Mouse (Mus musculus) skeletal muscle tissue, postnatal 0 days (tissue): Measurements from ENCODE around the gene Lce3e. TPM values are rescaled to one million over a fixed set of nuclear protein-coding genes. Genes with fewer than 3 reads are reported as not detected.

Source experiments
- polyA plus RNA-seq: library from polyadenylated mRNA; unstranded; fragments of >200 nt; fragmentation: Nextera tagmentation; extraction: Ambion mirVana; gene quantifications from 2 replicates; pipeline ENCODE4 v1.2.1, GENCODE M21; 2015

Lce3e gene
- polyA plus RNA-seq: 0.35 TPM in 1 of 2 replicates, not detected in the other

DNA sequence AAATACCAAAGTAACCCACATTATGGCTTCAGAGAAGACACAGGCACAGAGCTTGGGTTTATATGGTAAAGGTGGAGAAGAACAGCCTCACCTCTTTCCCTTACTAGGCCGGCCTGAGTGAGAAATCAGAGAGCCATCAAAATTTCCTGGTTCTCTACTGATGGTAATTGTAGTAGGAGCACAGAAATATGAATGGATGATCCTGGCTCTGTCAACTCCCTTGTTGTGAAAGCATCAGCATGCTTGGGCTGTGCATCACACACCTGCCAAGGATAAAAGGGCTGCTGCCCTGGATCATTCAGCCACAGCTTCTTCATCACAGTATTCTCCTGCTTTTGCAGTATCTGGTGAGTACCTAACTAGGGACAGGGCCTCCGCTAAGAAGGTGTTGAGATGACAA, at the start of gene Lce3e:
Gene Lce3e (plus strand): TSS at position 301 of the 400 bp plus-strand sequence.

DNA sequence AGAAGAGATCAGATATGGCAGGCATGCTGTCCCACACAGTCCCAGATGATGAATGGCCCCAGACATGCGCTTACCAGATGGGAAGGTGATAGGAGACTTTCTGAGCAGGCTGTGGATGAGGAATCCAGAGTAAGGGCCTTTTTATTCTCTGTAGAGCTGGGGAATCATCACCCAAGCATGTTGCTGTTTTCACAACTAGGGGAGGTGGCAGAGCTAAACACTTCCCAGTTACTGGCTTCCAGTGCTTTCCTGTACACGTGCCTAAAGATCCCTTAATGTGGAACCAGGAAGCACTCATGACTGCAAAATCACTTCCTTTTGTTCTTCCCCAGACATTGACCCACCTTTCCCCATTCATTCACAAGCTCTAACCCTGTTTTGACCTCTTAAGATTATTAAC, 40.7 kb upstream of the Lce3e start, which contains the start of gene Lce3a:
Gene Lce3a (minus strand): TSS at position 101 of the 400 bp plus-strand sequence.

DNA sequence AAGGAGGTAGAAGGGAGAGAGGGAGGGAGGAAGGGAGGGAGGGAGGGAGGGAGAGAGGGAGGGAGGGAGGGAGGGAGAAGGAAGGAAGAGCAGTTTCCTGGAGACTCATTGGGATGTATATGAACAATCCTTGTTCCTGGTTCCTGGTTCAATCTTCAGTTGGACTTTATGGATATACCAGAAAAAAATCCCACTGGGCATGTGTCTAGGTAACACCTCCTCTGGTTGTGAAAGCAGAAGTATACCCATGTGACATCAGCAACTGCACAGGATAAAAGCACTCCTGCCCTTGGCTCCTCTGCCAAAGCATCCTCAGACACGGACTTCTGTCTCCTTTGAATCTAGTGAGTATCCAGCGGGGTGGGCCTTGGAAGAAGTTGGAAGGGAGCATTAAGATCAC, 34.2 kb upstream of the Lce3e start, which contains the start of gene Lce3b:
Gene Lce3b (plus strand): TSS at position 301 of the 400 bp plus-strand sequence.

DNA sequence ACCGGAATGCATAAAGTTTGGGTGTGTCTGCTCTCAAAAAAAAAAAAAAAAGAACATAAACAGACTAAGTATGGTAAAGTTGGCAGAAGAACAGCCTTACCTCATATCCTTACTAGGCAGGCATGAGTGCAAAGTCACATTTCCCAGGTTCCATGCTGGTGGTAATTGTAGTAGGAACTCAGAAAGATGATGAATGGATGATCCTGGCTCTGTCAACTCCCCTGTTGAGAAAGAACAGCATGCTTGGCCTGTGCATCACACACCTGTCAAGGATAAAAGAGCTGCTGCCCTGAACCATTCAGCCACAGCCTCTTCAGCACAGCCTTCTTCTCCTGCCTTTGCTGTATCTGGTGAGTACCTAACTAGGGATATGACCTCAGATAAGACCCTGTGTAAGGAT, 22.7 kb upstream of the Lce3e start, which contains the start of gene Lce3c:
Gene Lce3c (plus strand): TSS at position 301 of the 400 bp plus-strand sequence.

DNA sequence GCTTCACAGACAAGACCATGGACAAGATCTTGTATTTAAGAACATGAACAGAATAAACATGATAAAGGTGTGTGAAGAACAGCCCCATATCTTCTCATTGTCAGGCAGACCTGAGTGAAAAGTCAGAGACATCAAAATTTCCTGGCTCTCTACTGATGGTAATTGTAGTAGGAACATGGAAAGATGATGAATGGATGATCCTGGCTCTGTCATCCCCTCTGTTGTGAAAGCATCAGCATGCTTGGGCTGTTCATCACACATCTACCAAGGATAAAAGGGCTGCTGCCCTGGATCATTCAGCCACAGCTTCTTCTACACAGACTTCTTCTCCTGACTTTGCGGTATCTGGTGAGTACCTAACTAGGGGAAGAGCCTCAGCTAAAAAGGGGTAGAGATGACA, 9.8 kb upstream of the Lce3e start, which contains the start of gene Lce3d:
Gene Lce3d (plus strand): TSS at position 301 of the 400 bp plus-strand sequence.

DNA sequence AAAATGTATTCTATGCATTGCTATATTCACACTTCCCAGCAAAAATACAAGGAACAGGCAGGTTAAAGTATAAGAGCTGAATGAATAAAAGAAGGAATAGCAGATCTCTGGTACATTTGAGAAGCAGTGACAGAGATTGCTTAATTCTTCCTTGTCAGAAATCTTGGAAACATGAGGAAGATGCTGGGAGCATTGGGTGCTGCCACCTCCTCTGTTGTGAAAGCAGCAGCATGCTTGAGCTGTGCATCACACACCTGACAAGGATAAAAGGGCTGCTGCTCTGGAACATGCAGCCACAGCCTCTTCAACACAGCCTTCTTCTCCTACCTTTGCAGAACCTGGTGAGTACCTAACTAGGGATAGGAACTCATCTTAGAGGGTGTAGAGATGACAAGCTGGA, 25.1 kb downstream of the Lce3e start, which contains the start of gene Lce3f:
Gene Lce3f (plus strand): TSS at position 301 of the 400 bp plus-strand sequence.

DNA sequence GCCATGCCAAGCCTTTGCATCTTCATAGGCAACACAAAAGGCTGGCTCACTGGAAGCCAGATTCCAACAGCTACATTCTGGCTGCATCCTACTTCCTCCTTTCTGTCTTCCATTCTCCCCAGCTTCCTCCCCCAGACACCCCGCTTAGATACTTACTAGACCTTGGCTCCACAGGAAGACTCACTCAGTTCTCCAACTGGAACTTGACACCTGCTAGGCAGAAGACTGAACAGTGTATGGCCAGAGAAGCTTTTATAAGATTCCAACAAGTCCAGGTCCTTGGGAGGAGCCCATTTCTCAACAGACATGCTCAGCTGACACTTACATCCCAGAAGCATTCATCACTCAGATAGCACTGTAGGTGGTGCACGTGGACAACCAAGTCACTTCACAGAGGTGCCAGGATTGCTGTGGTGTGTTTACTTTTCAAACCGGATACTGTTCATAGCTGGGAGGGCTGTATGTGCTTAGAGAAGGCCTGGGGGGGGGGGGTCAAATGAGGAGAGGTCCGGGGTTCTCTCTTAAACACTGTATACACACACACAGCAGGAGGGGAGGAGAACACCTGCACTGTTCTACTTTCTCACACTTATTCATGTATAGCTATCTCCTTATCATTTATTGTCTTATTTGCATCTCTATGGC, 48.7 kb downstream of the Lce3e start, which contains the start of gene Crct1:
Gene Crct1 (minus strand): TSS at position 228 of the 645 bp plus-strand sequence.

Other genes with a start within 250 kb of the Lce3e start
- 9.6 TPM in 1 of 2 replicates, not detected in the other for gene Lce1f, start 246.7 kb upstream of the Lce3e start, polyA plus RNA-seq
- not detected in 2 replicates for gene Gm38119, start 228.0 kb upstream of the Lce3e start, polyA plus RNA-seq
- 5.5 TPM in 1 of 2 replicates, not detected in the other for gene Lce1g, start 214.7 kb upstream of the Lce3e start, polyA plus RNA-seq
- gene Lce1h, start 202.0 kb upstream of the Lce3e start, polyA plus RNA-seq: 5.9 TPM in 1 of 2 replicates, not detected in the other
- gene Lce1i, start 188.2 kb upstream of the Lce3e start, polyA plus RNA-seq: 12.5 TPM in 1 of 2 replicates, not detected in the other
- 3.5 TPM in 1 of 2 replicates, not detected in the other for gene Lce1j, start 176.5 kb upstream of the Lce3e start, polyA plus RNA-seq
- gene Lce1k, start 159.2 kb upstream of the Lce3e start, polyA plus RNA-seq: 2.4 TPM in 1 of 2 replicates, not detected in the other
- gene Kprp, start 139.8 kb upstream of the Lce3e start, polyA plus RNA-seq: 3.5 TPM in 1 of 2 replicates, not detected in the other
- gene Lce1l, start 115.8 kb upstream of the Lce3e start, polyA plus RNA-seq: 8.8 TPM in 1 of 2 replicates, not detected in the other
- 8.3 TPM in 1 of 2 replicates, not detected in the other for gene 2310050C09Rik, start 96.8 kb upstream of the Lce3e start, polyA plus RNA-seq
- gene Lce3a, start 40.8 kb upstream of the Lce3e start, polyA plus RNA-seq: not detected in 2 replicates
- not detected in 2 replicates for gene Lce3b, start 34.1 kb upstream of the Lce3e start, polyA plus RNA-seq
- gene Lce3c, start 22.6 kb upstream of the Lce3e start, polyA plus RNA-seq: 5.2 TPM in 1 of 2 replicates, not detected in the other
- not detected in 2 replicates for gene Lce3d, start 9.7 kb upstream of the Lce3e start, polyA plus RNA-seq
- gene Lce3f, start 25.2 kb downstream of the Lce3e start, polyA plus RNA-seq: not detected in 2 replicates
- gene Crct1, start 48.6 kb downstream of the Lce3e start, polyA plus RNA-seq: 0.22 and 40.8 TPM in 2 replicates
- gene Lce1m, start 52.0 kb downstream of the Lce3e start, polyA plus RNA-seq: 61.0 TPM in 1 of 2 replicates, not detected in the other
- gene Gm4858, start 101.8 kb downstream of the Lce3e start, polyA plus RNA-seq: not detected in 2 replicates
- not detected in 2 replicates for gene Crnn, start 177.7 kb downstream of the Lce3e start, polyA plus RNA-seq
- gene Flg2, start 230.2 kb downstream of the Lce3e start, polyA plus RNA-seq: 1.0 TPM in 1 of 2 replicates, not detected in the other